Mouse (Mus musculus): ENCODE results near the gene Zfp385b. TPM values are rescaled to one million over a fixed set of nuclear protein-coding genes. Genes with fewer than 3 reads are reported as not detected.

Zfp385b gene
- polyA plus RNA-seq, 1 experiment from 2014 or later, result 2.6 TPM

DNA sequence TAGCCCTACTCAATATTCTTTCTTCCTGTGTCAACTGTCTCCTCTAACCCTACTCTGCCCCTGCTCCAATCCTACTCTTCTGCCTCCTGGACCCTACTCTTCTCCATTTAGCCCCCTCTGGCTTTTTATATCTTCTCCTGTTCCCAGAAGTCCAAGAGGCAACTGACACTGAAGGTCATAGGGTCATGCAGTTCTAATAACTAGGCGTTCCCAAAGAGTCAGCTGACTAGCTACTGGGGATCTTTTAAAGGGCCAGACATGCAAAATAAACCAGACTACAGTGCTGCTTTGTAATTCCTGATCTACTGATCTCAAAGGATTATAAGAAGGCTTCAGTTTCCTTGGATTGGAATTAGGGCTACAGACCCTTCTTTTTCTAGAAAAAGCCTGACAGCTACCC is 276.1 kb downstream of the Zfp385b start:
- DNase-seq (ENCODE audit: low spot score), result no peak
- Histone ChIP-seq H3K36me3 (no peaks in the 10 kb centered on the region), H3K27ac (peak overlapping the region; percentile 37; the same call in 1 of the 2 replicates), H3K9me3 (no peaks in the 10 kb centered on the region), H3K4me1 (peaks cover 13% of the 10 kb centered on the region; the same call in 1 of the 2 replicates), H3K27me3 (ENCODE audit: insufficient read depth, poor library complexity, severe bottlenecking) (no peaks in the 10 kb centered on the region), H3K4me3 (no peak overlapping the region)
- WGBS, result 17% methylated on average over 1 of the region's 1 CpGs

GRCm38 (mm10) chr2:77542605-77543004 is 276.8 kb downstream of the Zfp385b start:
- peak overlapping the region; percentile 37; the same call in 1 of the 2 replicates for H3K27ac ChIP-seq

DNA sequence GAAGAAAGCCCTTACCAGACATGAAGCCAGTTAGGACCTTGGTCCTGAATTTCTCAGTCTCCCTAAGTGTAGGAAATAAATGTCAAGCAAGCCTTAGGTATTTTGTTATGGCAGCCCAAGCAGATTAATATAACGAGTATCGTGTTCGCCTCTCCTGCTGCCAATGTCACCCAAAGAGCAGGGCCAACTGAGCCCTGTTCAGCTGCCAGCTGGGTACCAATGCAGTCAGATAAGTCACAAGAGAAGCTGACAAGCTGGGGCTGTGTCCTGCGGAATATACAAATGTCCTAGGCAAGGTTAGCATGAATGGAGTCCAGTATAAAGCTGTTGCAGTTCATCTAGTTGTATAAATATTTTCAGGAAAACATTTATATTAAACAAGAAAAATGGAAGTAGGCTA is 277.8 kb downstream of the Zfp385b start:
- Histone ChIP-seq H3K9me3 (no peaks in the 10 kb centered on the region), H3K27ac (0 out of 2 replicates have a peak overlapping the region, but pooled peaks have one; percentile 29), H3K27me3 (ENCODE audit: insufficient read depth, poor library complexity, severe bottlenecking) (no peaks in the 10 kb centered on the region), H3K4me1 (peaks cover 13% of the 10 kb centered on the region; the same call in 1 of the 2 replicates), H3K36me3 (no peaks in the 10 kb centered on the region), H3K4me3 (no peak overlapping the region)
- 85% methylated on average over 4 of the region's 4 CpGs for WGBS
- DNase-seq (ENCODE audit: low spot score), result no peak

More at GRCm38 (mm10) chr2:77542605-77543004, 276.8 kb downstream of the Zfp385b start:
- no peaks in the 10 kb centered on the region for H3K27me3 ChIP-seq (ENCODE audit: insufficient read depth, poor library complexity, severe bottlenecking)
- WGBS, result 29% methylated on average over 2 of the region's 2 CpGs
- H3K36me3 ChIP-seq, result no peaks in the 10 kb centered on the region
- H3K4me3 ChIP-seq, result no peak overlapping the region
- DNase-seq (ENCODE audit: low spot score), result no peak
- H3K4me1 ChIP-seq, result peaks cover 13% of the 10 kb centered on the region; the same call in 1 of the 2 replicates
- H3K9me3 ChIP-seq, result no peaks in the 10 kb centered on the region

DNA sequence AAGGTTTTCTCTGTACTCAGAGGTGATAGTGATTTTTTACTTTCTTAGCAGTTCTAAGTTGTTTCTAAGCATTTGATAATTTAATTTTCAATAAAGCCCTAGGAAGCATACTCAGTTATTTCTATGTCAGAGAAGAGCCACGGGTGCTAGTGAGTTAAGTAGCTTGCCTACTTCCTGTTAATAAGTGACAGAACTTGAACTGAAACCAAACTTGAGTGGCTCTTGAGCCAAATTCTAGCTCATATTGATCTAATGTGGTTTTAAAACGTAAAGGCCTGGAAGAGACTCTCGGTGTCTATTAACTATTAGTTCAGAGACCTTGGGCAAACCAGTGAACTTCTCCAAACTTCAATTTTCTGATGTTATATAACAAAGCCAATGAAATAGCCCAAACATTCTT is 278.6 kb downstream of the Zfp385b start:
- no peak for DNase-seq (ENCODE audit: low spot score)
- H3K36me3 ChIP-seq, result no peaks in the 10 kb centered on the region
- 81% methylated on average over 3 of the region's 3 CpGs for WGBS
- no peak overlapping the region for H3K4me3 ChIP-seq
- no peaks in the 10 kb centered on the region for H3K27me3 ChIP-seq (ENCODE audit: insufficient read depth, poor library complexity, severe bottlenecking)
- no peak overlapping the region for H3K27ac ChIP-seq
- no peaks in the 10 kb centered on the region for H3K9me3 ChIP-seq
- H3K4me1 ChIP-seq, result peaks cover 13% of the 10 kb centered on the region; the same call in 1 of the 2 replicates

DNA sequence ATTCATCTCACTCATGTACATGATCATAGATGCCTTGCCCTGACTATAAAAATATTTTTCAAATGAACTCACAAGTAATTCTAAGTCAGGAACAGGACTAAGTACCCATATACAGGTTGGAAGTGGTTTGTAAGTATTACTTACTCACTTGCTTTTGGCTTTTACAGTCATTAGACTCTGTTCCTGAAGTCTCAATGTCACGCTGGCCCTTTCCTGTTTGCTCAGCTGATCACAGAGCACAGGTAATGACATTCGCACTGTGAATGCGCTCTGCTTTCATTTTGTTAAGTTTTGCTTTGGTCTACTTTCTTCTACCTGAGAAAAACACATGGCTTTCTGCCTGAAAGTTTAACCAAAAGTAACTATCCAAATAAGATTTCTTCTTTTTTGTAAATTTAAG is 282.9 kb downstream of the Zfp385b start:
- Histone ChIP-seq H3K4me1 (no peaks in the 10 kb centered on the region), H3K27me3 (ENCODE audit: insufficient read depth, poor library complexity, severe bottlenecking) (no peaks in the 10 kb centered on the region), H3K4me3 (no peak overlapping the region), H3K27ac (no peak overlapping the region), H3K36me3 (no peaks in the 10 kb centered on the region), H3K9me3 (no peaks in the 10 kb centered on the region)
- no peak for DNase-seq (ENCODE audit: low spot score)
- 85% methylated on average over 3 of the region's 3 CpGs for WGBS

DNA sequence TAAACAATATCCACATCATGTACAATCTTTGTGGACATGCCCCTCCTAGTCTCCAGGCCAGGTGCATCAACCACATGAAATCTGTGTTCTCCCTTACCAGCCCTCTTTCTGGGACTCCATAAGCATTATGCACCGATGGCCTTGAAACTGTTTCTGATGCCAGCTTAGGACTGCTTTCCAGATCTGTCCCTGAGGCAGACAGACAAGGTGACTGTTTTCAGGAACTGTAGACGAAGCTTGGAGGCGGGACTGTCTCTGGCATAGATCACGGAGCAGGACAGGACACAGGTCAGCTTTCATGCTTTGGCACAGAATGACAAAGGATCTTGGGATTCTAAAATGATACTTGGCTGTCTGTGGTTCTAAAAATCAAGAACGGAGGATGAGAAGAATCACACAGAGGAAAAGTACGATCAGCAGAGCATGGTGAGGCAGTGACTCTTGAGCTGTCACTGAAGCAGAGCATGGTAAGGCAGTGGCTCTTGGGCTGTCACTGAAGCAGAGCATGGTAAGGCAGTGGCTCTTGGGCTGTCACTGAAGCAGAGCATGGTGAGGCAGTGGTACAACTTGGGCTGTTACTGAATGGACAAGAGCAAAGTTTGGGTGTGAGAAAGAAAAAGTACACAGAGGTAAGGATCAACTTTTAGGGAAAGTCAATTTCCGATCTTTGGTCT is 291.2 kb downstream of the Zfp385b start:
- Histone ChIP-seq H3K27me3 (ENCODE audit: insufficient read depth, poor library complexity, severe bottlenecking) (no peaks in the 10 kb centered on the region), H3K4me1 (peaks cover 18% of the 10 kb centered on the region), H3K36me3 (no peaks in the 10 kb centered on the region), H3K27ac (peak overlapping the region; percentile 56; the same call in 1 of the 2 replicates), H3K9me3 (no peaks in the 10 kb centered on the region), H3K4me3 (no peak overlapping the region)
- DNase-seq (ENCODE audit: low spot score), result no peak
- 72% methylated on average over 7 of the region's 7 CpGs for WGBS

DNA sequence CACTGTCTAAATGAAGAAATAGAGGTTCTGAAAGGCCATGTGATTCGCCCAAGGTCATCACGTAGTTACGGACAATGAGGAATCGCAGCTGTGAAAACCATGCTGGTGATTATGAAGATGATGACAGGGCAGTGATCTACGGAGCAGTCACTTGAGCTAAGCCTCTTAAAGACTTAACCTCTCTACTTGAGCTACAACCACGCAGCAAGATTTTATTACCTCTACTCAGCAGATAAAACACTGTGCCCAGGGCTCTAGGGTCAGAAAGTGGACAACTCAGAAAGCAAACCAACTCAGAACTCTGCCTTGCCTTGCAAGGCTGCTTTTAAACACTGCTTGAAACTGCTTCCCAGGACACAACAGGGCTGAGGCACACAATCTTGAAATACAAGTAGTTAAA is 291.8 kb downstream of the Zfp385b start:
- WGBS, result 50% methylated on average over 6 of the region's 6 CpGs
- Histone ChIP-seq H3K4me1 (peaks cover 18% of the 10 kb centered on the region), H3K27me3 (ENCODE audit: insufficient read depth, poor library complexity, severe bottlenecking) (no peaks in the 10 kb centered on the region), H3K4me3 (no peak overlapping the region), H3K36me3 (no peaks in the 10 kb centered on the region), H3K27ac (peak overlapping the region; percentile 56), H3K9me3 (no peaks in the 10 kb centered on the region)
- no peak for DNase-seq (ENCODE audit: low spot score)

DNA sequence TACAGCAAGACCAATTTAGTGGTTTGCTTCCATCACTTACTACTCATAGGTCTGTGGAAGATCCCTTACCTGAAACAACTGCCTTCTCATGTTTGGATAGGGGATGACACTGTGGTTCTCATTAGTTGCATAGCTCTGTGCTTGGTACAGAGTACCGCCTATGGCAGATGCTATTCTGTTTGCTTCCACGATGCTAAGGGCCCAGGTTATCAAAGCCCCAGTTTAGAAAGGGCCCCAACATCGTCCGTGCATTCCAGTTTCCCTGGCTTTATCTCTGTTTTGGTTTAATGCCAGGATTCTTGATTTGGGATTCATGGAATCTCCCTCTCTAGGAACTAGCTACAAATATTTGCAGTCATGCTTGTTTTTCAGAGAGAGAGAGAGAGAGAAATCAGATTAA is 292.6 kb downstream of the Zfp385b start:
- Histone ChIP-seq H3K4me3 (no peak overlapping the region), H3K4me1 (peaks cover 18% of the 10 kb centered on the region), H3K27me3 (ENCODE audit: insufficient read depth, poor library complexity, severe bottlenecking) (no peaks in the 10 kb centered on the region), H3K27ac (peak overlapping the region; percentile 29; the same call in 1 of the 2 replicates), H3K9me3 (no peaks in the 10 kb centered on the region), H3K36me3 (no peaks in the 10 kb centered on the region)
- 42% methylated on average over 4 of the region's 4 CpGs for WGBS
- DNase-seq (ENCODE audit: low spot score), result no peak

GRCm38 (mm10) chr2:77526301-77526700 is 293.1 kb downstream of the Zfp385b start:
- H3K27ac ChIP-seq, result peak overlapping the region; percentile 29; the same call in 1 of the 2 replicates
- no peak for DNase-seq (ENCODE audit: low spot score)
- H3K27me3 ChIP-seq (ENCODE audit: insufficient read depth, poor library complexity, severe bottlenecking), result no peaks in the 10 kb centered on the region
- no peaks in the 10 kb centered on the region for H3K9me3 ChIP-seq
- no peak overlapping the region for H3K4me3 ChIP-seq
- 53% methylated on average over 5 of the region's 5 CpGs for WGBS
- no peaks in the 10 kb centered on the region for H3K36me3 ChIP-seq
- peaks cover 18% of the 10 kb centered on the region for H3K4me1 ChIP-seq

- Histone ChIP-seq H3K27me3 (ENCODE audit: insufficient read depth, poor library complexity, severe bottlenecking) (no peaks in the 10 kb centered on the region), H3K4me1 (peaks cover 7% of the 10 kb centered on the region; the same call in 1 of the 2 replicates), H3K27ac (no peak overlapping the region), H3K9me3 (no peaks in the 10 kb centered on the region), H3K4me3 (no peak overlapping the region), H3K36me3 (no peaks in the 10 kb centered on the region)
- no peak for DNase-seq (ENCODE audit: low spot score)
- 57% methylated on average over 4 of the region's 4 CpGs for WGBS
Observed at GRCm38 (mm10) chr2:77522223-77522622, 297.2 kb downstream of the Zfp385b start.

DNA sequence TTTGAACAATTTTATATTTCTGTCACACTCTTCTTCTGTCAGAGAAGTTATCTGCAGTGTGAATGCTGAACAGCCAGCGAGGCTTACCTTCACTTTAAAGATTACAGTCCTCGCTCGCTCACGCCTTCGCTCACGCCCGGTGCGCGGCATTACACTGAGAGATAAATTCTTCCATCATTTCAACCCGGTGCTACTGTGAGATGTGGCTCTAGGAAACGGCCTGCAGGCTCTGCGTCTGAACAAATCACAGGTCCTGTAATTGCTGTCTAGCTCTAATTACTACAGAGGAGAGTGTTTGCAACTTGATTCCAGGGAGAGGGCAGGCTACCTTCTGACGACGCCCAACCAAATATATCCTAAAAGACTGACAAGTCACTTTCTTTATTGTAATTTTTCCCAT is 300.1 kb downstream of the Zfp385b start:
- Histone ChIP-seq H3K4me1 (peaks cover 6% of the 10 kb centered on the region), H3K9me3 (no peaks in the 10 kb centered on the region), H3K36me3 (no peaks in the 10 kb centered on the region), H3K4me3 (peak overlapping the region; percentile 55), H3K27me3 (ENCODE audit: insufficient read depth, poor library complexity, severe bottlenecking) (no peaks in the 10 kb centered on the region), H3K27ac (no peak overlapping the region)
- under 1% methylated on average over 14 of the region's 14 CpGs for WGBS
- no peak for DNase-seq (ENCODE audit: low spot score)

DNA sequence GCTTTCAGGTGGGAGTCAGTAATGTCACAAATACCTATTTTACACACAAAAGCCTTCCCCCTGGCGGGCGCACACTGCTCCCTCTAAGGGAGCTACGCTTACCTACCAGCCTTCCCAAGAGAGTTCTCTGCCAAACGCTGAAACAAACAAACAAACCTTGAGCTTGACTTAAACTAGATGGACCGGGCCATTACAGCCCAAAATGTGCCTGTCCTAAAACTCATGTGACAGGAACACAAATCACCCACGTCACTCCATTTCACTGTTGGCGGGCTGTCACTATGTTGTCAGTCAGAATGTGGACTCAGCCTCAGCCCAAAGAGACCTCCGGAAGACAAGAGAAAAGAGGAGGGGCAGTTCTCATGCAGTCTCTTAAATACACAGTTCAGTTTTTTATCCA is 300.7 kb downstream of the Zfp385b start:
- 6% methylated on average over 8 of the region's 8 CpGs for WGBS

GRCm38 (mm10) chr2:77516606-77517005 is 302.8 kb downstream of the Zfp385b start:
- Histone ChIP-seq H3K27ac (no peak overlapping the region), H3K27me3 (ENCODE audit: insufficient read depth, poor library complexity, severe bottlenecking) (no peaks in the 10 kb centered on the region), H3K9me3 (no peaks in the 10 kb centered on the region), H3K4me1 (peaks cover 6% of the 10 kb centered on the region), H3K4me3 (no peak overlapping the region), H3K36me3 (no peaks in the 10 kb centered on the region)
- WGBS, result 73% methylated on average over 5 of the region's 5 CpGs
- DNase-seq (ENCODE audit: low spot score), result no peak

More for the DNA sequence above, 300.7 kb downstream of the Zfp385b start:
- no peak overlapping the region for H3K27ac ChIP-seq
- H3K27me3 ChIP-seq (ENCODE audit: insufficient read depth, poor library complexity, severe bottlenecking), result no peaks in the 10 kb centered on the region
- no peaks in the 10 kb centered on the region for H3K9me3 ChIP-seq
- H3K4me3 ChIP-seq, result peak overlapping the region; percentile 55
- no peak for DNase-seq (ENCODE audit: low spot score)
- H3K36me3 ChIP-seq, result no peaks in the 10 kb centered on the region
- H3K4me1 ChIP-seq, result peaks cover 6% of the 10 kb centered on the region
